In genomic region chr7:89700511-89700910, GRCm38 (mm10) we compare ENCODE assay signal across 9 mouse cellular contexts.
"Had no signal": no experiment of that assay in that cellular context is flagged by ENCODE, and none has a peak within 500 bp of the region (broad histone marks: within the 10 kb centered on the region; RNA-seq: fewer than 3 reads in every experiment).

No protein-coding gene starts in this region.

- ATAC-seq: liver, embryonic 12.5 days had no signal

- DNase-seq: kidney, postnatal 14 days; layer of hippocampus, adult 9-11 months; liver; lung, adult 18-20 months; midbrain, embryonic 14.5 days; right cerebral cortex, postnatal 25 days; spleen, adult 18-20 months; thymus, postnatal 25 days had no signal
